Mouse (Mus musculus): ENCODE results near the gene Pappa. TPM values are rescaled to one million over a fixed set of nuclear protein-coding genes. Genes with fewer than 3 reads are reported as not detected.
A peak's percentile ranks its signal among the peaks of the same experiment; 100 is the strongest.

Pappa gene
- polyA plus RNA-seq, 1 experiment from 2014 or later: 0.50 TPM

GRCm38 (mm10) chr4:65402836-65403634, 279.1 kb downstream of the Pappa start:
- H3K9me3 ChIP-seq (replicated peaks): no peaks in the 10 kb centered on the region
- no peak overlapping the region for H3K9ac ChIP-seq
- H3K4me1 ChIP-seq (replicated peaks): no peaks in the 10 kb centered on the region
- no peaks in the 10 kb centered on the region for H3K36me3 ChIP-seq
- 58% methylated on average over 6 of the region's 6 CpGs for WGBS
- no peak overlapping the region for H3K4me2 ChIP-seq
- H3K27ac ChIP-seq: no peak overlapping the region
- H3K27me3 ChIP-seq: no peaks in the 10 kb centered on the region
- peak; percentile 58 for ATAC-seq (replicated peaks; ENCODE audit: insufficient number of reproducible peaks, insufficient read depth, low FRiP score, low read depth)
- no peak overlapping the region for H3K4me3 ChIP-seq
